Mouse (Mus musculus) C2C12 (cell line): ENCODE measurements around the gene Bcl2l1. TPM values are rescaled to one million over a fixed set of nuclear protein-coding genes. Genes with fewer than 3 reads are reported as not detected.
A peak's percentile ranks its signal among the peaks of the same experiment; 100 is the strongest.

Experiments
- H3K27me3 ChIP-seq: one replicate; pipeline ENCODE4 v1.6.1; 2011; ENCODE audit not compliant: control insufficient read depth, insufficient read depth, insufficient read length
- H3K36me3 ChIP-seq: one replicate; pipeline ENCODE4 v1.6.1; 2011; ENCODE audit not compliant: control insufficient read depth, insufficient read depth
- H3K4me3 ChIP-seq: one replicate; pipeline ENCODE4 v1.5.1; 2011; ENCODE audit warnings: mild to moderate bottlenecking, control low read depth; ENCODE audit not compliant: poor library complexity, insufficient read depth, severe bottlenecking
- H3K79me2 ChIP-seq: one replicate; pipeline ENCODE4 v1.6.1; 2011; ENCODE audit not compliant: control insufficient read depth, insufficient read depth
- H3K79me3 ChIP-seq: one replicate; pipeline ENCODE4 v1.6.1; 2011; ENCODE audit warnings: low read depth, control low read depth
- H3ac ChIP-seq: one replicate; pipeline ENCODE3; 2011; ENCODE audit warnings: low read depth; ENCODE audit not compliant: control insufficient read depth, insufficient read length
- CEBPB ChIP-seq: IDR thresholded peaks from one replicate; pipeline ENCODE4 v1.6.1; 2011; ENCODE audit warnings: low read depth, mild to moderate bottlenecking, control low read depth, moderate library complexity
- CTCF ChIP-seq: IDR thresholded peaks from one replicate; pipeline ENCODE4 v1.5.1; 2011; ENCODE audit not compliant: control insufficient read depth, insufficient read depth, insufficient read length
- FOSL1 ChIP-seq: IDR thresholded peaks from one replicate; pipeline ENCODE4 v1.8.0; 2011; ENCODE audit warnings: mild to moderate bottlenecking, low read length; ENCODE audit not compliant: poor library complexity, insufficient read depth, severe bottlenecking
- MAX ChIP-seq: IDR thresholded peaks from one replicate; pipeline ENCODE4 v1.6.1; 2011; ENCODE audit warnings: mild to moderate bottlenecking, control low read depth
- MYOD1 ChIP-seq: IDR thresholded peaks from one replicate; pipeline ENCODE4 v1.6.1; 2011; ENCODE audit warnings: low read depth; ENCODE audit not compliant: control insufficient read depth, insufficient read length
- MYOG ChIP-seq: IDR thresholded peaks from one replicate; pipeline ENCODE4 v1.6.1; 2011; ENCODE audit not compliant: control insufficient read depth, insufficient read length; ENCODE audit errors: extremely low read depth
- USF1 ChIP-seq: IDR thresholded peaks from one replicate; pipeline ENCODE4 v1.6.1; 2011; ENCODE audit warnings: low read depth, mild to moderate bottlenecking, control low read depth, moderate library complexity
- polyA plus RNA-seq: library from polyadenylated mRNA; unstranded; fragments of >200 nt; fragmentation: generic; extraction: Trizol; gene quantifications from one replicate; pipeline ENCODE4 v1.2.1, GENCODE M21; 2012; ENCODE audit warnings: missing spikeins

Bcl2l1 gene
- polyA plus RNA-seq, 1 experiment = 67.3 TPM

DNA sequence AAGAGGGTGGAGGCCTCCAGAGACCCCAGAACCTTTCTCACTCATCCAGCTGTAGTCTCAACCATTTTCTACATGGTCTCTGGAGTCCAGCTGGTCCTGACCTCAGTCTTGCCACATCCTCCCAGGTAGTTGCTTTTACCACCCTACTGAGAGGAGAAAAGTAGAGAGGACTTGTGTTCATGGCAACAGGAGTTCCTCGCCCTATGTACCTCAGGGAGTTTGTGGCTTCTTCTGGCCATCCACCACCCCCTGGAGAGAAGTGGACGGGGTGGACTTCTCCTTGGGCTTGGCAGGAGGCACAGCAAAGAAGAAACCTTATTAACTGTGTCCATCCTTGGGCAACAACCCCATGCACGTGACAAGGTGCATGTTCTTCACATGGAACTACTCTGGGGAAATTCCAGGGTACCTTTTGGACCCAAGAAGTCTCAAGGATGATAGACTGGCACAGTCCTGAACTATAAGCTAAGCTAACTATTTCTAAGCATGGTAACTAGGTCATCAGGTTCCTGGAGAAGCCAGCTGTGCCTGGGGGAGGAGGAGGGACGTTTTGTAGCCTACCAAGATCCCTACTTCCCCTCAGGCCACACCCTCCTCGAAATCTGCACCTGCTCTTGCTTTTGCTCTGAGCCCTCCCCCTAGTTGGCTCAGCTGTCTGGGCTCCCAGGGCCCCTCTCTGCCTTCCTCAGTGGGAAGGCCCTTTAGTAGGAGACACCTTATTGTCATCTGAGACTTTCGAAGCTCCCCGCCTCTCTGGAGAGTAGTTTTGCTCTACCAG lies 15.5 kb downstream of the Bcl2l1 start:
- no peak for TF ChIP-seq CEBPB
- no peak for TF ChIP-seq MAX
- Histone ChIP-seq H3K4me3 (no peak overlapping the region), H3ac (no peak overlapping the region), H3K79me3 (peaks cover 84% of the 10 kb centered on the region), H3K27me3 (no peaks in the 10 kb centered on the region), H3K79me2 (peaks cover 100% of the 10 kb centered on the region), H3K36me3 (peaks cover 59% of the 10 kb centered on the region)

DNA sequence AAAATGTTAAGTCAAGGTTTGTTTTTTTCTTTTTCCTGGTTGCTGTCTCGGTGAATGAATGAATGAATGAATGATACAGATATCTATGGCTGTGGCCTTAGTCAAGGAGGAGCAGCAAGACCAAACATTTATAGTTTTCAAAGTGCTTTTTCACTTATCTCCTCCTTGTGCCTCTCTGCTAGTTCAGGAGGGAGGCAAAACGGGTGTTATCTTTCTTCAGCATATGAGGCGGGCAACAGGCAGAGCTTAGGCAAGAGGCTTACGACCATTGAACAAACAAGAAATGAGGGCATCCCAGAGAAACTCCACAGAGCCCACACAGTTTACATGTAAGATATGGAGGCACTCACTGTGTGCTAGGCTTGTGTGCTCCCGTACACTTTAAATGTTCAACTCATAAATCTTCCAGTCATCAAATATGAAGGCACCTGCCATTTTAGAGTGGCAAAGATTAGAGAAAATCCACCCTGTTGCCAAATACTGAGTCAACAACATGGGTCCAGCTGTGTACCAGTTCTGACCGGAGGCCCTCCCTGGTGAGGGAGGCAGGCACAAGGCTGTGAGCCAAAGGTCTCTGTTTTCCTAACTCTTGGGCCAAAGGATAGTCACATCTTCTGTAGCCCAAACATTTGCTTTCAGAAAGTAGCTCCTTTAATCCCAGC lies 17.2 kb downstream of the Bcl2l1 start:
- Histone ChIP-seq H3K36me3 (peaks cover 52% of the 10 kb centered on the region), H3K79me3 (peaks cover 92% of the 10 kb centered on the region), H3K79me2 (peaks cover 100% of the 10 kb centered on the region), H3K27me3 (no peaks in the 10 kb centered on the region), H3K4me3 (no peak overlapping the region), H3ac (no peak overlapping the region)
- TF ChIP-seq USF1 (no peak), FOSL1 (no peak), CEBPB (no peak), CTCF (no peak), MYOD1 (no peak), MYOG (no peak), MAX (no peak)

DNA sequence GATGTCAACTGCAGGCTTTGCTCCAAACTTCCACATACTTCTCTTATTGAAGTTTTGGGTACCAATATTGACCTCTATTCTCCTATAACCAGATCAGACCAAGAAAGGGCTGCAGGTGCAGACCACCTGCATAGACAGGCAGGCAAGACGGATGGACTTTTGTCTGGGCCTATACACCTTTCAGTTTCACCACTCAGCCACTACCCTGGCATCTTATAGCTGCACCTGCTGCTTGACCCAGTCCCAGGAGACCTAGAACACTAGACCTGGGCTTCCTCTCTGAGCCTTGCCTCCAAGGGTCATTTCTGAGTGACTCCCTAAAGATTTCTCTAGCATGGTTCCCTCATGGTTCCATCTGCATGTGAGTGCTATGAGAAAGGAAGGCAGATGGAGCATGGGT lies 18.3 kb downstream of the Bcl2l1 start:
- no peak overlapping the region for H3K4me3 ChIP-seq
- H3ac ChIP-seq = no peak overlapping the region
- TF ChIP-seq CEBPB (no peak), MAX (no peak), CTCF (no peak), FOSL1 (no peak), MYOD1 (no peak), USF1 (no peak), MYOG (no peak)
- H3K79me2 ChIP-seq = peaks cover 100% of the 10 kb centered on the region
- peaks cover 43% of the 10 kb centered on the region for H3K36me3 ChIP-seq
- H3K79me3 ChIP-seq = peaks cover 91% of the 10 kb centered on the region
- H3K27me3 ChIP-seq = no peaks in the 10 kb centered on the region

DNA sequence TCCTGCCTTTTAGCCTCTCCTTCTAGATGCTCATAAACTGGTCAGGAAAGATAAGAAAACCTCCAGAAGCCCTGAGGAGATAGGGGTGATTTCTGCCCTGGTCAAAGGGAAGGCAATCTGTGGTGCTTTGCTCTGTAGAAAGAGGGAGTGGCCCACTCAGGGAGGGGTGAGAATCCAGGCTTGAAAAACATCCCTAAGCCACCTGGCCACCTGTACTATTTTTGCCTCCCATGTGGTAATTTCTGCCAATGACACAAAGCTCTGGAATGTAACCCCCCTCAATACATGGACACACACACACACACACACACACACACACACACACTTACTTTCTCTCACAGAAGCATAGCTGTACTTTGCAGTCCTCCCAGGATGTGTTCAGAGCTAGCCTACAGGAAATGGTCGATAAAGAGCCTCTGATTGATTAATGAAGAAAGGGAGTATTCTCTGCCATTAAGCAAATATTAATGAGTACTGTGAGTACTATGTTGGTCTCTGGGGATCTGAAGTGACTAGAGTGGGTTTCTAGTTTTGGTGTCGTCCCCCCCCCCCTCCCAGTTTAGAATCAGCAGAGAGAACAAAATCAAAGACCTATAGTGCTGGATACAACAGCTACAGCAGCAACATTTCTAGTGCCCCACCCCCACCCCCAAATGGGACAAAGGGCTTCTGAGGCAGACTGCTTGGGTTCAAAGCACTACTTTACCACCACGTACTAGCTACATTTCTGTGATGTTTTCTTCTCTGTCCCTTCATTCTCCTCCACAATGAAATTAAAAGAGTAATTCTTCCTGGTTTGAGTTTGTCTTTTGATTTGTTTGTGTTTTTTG lies 20.0 kb downstream of the Bcl2l1 start:
- Histone ChIP-seq H3ac (no peak overlapping the region), H3K79me2 (peaks cover 99% of the 10 kb centered on the region), H3K36me3 (peaks cover 36% of the 10 kb centered on the region), H3K79me3 (peaks cover 76% of the 10 kb centered on the region), H3K27me3 (no peaks in the 10 kb centered on the region), H3K4me3 (no peak overlapping the region)
- TF ChIP-seq MYOD1 = peak; percentile 26
- no peak for TF ChIP-seq CTCF
- no peak for TF ChIP-seq USF1
- no peak for TF ChIP-seq CEBPB

DNA sequence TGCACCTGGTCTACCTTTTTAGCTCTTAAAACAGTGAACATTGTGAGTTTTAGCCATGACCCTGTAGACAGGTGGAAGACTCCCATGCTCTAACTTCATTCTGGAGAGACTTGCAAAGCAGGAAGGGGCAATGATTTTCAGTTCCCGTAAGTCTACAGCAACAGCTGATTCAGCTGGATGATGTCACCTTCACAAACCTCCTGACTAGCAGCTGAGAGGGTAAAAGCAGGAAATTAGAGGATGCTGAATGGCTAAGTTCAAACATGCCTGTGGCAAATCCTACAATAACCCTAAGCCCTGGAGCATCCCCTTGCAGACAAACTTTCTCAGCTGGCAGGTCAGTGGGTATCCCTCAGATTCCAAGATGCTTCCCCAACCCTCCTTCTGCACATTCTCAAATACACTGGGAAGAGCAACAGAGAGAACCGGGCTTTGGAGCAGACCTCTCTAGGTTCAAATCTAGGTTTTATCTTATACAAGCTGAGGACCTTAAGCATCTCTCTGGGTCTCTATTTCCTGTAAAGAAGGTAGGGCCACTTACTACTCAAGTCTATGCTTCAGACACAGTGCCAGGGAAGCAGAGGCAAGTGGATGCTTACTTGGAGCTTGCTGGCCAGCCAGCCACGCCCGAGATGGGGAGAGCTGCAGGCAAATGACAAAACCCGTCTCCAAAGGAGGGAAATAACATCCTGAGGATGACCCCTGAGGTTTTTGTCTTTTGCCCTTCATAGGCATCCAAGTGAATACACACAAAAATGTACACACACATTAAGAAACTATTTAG lies 21.2 kb downstream of the Bcl2l1 start:
- no peak for TF ChIP-seq USF1
- no peak for TF ChIP-seq FOSL1
- no peak for TF ChIP-seq CTCF
- TF ChIP-seq MAX = no peak
- TF ChIP-seq MYOD1 = peak; percentile 66
- no peak for TF ChIP-seq MYOG
- TF ChIP-seq CEBPB = no peak
- H3K27me3 ChIP-seq = no peaks in the 10 kb centered on the region
- no peak overlapping the region for H3K4me3 ChIP-seq
- peaks cover 28% of the 10 kb centered on the region for H3K36me3 ChIP-seq
- peaks cover 66% of the 10 kb centered on the region for H3K79me3 ChIP-seq
- peaks cover 94% of the 10 kb centered on the region for H3K79me2 ChIP-seq
- no peak overlapping the region for H3ac ChIP-seq
